Mouse (Mus musculus) inflammation-experienced regulatory T-cells, adult 6 months (primary cell): ENCODE data around the gene Shd. TPM values are rescaled to one million over a fixed set of nuclear protein-coding genes. Genes with fewer than 3 reads are reported as not detected.

Source experiments
- ATAC-seq: one replicate; pipeline ENCODE4 v1.8.0; 2017
- polyA plus RNA-seq, 3 experiments: library from polyadenylated mRNA; unstranded; fragments of 100-300 nt; shearing (Covaris generic); gene quantifications; one replicate each; pipeline ENCODE4 v1.2.1; 2017

Shd gene
- polyA plus RNA-seq, 3 experiments from 2014 or later = 0.40 TPM; not detected in 2

DNA sequence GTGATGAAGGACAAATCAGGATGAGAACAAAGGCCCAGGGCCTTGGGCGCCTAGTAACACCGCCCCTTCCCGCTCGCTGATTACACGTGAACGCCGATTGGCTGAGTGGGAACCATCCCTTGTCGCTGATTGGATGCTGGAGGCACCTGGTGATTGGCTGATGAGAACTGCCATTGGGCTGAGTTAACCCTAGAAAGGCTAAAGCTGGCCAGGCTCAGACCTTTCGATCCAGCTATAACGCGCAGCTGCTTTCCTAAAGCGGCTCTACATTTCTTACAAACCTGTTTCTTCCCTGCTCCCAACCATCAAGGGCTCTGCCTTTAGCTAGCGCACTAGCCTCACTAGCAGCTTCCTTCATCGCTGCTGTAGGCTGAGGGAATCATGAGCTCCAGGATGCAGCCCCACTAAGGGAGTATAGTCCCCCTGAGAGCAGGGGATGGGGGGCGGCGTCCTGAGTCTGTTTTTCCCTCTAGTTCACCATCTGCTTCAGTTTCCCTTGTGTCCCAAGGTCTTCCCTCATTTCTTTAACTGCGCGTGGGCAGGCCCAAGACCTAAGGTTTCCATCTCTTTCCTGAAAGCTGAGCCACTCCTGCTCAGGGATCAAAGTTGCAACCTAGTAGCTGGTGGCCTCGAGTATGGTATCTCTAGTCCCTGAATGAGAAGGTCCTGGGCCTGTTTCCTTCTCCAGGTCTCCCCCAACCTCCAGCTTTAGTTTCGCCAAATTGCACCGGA, 38.3 kb downstream of the Shd start:
- peak; percentile 88 for ATAC-seq

DNA sequence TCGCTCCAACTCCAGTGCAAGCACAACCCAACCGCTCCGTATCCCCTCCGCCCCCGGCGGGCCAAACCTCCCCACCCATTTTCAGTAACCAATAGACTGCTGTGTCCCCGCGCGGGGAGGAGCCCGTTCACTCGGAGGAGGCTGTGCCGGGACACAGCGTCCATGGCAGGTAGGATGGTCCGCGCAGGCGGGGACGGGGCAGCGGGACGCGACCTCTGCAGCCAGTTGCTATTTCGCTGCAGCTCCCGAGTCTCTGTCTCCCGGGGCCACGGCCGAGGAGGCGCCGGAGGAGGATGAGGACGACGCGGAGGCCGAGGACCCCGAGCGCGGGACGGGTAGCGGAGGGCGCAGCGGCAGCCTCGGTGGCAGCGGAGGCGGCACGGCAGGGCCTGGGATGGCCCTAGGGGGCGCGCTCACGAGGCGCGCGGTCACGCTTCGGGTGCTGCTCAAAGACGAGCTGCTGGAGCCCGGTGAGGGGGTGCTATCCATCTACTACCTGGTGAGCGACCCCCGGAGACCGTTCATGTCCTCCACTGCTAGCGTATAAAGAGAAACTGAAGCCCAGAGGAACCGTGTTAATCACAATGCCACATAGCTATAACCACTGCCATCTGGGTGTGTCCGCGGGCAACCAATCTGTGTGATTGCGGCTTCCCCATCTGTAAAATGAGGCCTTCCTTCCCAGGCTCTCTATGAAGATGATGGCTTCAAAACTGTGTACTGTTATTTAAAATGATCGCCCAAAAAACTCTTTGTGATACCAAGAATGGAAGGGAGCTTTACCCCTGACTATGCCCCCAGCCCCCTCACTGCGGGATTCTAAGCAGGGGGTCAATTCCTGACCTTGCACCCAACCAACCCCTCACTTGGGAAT, 39.1 kb downstream of the Shd start:
- ATAC-seq = peak; percentile 85

DNA sequence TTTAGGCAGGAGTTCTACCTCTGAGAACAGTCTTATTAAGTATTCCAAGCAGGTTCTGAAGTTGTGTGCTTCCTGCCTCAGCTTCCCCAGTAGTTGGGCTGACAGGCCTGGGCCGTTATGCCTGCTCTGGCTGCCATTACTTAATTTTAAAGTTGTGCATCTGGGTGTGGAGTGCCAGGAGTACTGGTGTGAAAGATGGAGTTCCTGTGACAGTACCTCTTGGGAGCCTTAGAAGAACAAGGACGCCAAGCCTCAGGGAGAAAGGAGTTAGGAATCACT, 39.6 kb downstream of the Shd start:
- ATAC-seq = no peak

DNA sequence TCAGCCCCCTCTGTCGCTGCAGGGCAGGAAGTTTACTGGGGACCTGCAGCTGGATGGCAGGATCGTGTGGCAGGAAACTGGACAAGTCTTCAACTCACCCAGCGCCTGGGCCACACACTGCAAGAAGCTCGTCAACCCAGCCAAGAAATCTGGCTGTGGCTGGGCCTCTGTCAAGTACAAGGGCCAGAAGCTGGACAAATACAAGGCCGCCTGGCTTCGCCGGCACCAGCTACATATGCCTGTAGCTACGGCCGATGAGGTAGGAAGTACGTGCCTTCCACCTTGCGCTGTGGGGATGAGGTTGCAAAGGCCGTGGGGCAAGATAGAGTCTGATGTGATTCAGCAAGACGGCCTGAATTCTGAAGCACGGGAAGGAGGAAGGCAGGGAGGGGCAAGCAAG, 40.0 kb downstream of the Shd start:
- ATAC-seq = no peak

DNA sequence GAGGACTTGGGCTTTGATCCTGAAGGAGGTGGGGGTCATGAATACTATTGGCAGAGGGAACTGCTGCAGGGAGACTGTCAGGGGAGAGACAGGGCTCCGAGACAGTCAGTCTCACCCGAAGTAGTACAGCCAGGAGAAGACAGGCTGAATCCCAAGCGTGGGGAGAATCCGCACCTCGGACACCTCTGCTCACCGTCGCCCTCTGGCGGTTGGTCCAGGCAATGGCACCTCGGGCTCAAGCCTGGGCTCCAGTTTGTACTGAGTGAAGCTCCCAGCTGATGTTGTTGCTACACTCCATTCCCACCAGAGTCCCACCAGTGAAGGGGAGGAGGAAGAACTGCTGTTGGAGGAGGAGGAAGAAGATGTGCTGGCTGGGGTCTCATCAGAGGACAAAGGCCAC, 40.4 kb downstream of the Shd start:
- ATAC-seq = no peak

DNA sequence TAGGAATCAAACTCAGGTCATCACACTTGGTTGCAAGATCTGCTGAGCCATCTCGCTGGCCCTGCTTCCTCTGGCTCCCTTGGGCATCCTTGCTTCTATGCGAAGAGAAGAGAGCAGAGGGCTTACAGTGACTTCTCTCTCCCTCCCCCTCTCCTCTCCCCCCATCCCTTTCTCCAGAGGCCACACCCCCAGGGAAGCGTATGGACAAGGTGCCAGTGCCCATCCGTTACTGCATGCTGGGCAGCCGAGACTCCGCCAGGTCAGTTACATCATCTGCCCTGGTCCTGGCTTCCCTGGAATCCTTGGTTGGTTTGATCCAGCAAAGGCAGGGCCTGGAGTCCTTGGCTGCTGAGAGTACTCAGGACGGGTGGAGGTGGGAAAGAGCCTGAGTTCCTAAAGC, 41.2 kb downstream of the Shd start:
- no peak for ATAC-seq

DNA sequence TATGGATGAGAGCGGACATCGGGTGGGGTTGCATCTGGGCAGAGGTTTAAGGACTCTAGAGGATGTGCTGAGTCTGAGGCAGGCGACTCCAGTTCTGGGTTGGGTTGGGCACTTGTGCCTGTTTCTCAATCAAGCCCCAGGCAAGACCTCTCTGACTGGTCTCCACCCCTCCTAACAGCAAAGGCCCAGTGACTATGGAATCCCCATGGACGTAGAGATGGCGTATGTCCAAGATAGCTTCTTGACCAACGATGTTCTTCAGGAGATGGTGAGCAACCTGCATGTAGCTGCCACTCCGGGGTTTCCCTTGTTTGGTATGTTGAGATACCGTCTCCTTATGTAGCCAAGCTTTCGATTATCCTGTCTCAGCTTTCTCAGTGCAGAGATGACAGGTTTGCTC, 45.0 kb downstream of the Shd start:
- ATAC-seq = no peak

DNA sequence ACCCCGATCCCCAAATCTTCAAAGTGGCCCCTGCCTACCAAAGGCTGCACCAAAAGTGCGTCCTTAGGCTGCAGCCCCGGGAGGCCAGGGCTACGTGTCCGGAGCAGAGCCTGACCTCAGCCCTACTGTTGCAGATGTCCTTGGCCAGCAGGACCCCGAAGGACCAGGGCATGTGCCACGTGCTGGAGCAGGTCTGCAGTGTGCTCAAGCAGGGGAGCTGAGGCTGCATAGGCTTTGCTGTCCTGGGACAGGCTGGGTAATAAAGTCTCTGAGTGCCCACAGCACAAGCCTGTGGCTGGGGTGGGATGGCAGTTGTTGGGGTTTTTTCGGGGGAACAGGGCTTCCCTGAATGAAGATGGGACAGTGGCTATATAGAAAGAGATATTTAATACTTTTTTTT, 46.1 kb downstream of the Shd start:
- no peak for ATAC-seq

DNA sequence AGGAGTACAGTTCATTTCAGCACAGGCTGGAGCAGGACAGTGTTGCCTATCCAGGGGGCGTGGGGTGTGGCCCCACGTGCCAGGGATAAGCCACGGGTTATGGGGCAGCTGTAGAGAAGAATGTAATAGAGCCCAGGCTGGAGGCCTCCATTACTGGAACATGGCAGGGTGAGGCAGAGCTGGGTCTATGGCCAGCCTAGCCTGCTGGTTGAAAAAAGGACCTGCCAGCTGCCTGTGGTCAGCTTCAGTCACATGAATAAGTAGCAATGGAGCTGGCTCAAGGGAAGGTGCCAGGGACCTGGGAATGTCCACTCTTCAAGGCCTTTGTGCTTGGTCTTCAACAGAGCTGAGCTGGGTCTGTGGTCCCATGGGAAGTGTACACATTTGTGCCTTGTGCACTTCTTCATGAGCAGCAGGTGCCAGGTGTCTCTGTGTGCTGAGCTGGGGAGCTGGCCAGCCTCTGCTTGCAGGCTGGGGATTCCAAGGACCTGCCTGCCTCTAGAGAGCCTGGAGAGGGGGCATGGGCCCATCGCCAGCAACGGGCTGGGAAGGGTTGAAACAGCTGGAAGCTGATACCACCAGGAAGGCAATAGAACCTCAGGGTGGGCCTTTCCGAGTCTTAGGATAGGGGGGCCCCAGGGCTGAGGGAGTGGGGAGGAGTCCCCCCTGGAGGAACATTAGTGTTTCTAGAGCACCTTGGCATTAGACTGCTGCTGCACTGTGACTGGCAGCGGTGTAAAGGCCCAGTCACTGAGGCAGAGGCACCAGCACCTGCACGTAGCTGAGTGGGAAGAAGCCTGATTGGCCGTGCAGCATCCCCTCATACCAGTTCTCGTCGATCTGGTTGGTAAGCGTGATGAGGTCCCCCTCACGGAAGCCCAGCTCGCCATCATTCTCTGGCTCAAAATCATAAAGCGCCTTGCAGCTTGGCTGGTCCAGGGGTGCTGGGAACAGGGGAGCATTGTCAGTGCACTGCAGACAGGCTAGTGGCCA, 46.8 kb downstream of the Shd start:
- no peak for ATAC-seq

DNA sequence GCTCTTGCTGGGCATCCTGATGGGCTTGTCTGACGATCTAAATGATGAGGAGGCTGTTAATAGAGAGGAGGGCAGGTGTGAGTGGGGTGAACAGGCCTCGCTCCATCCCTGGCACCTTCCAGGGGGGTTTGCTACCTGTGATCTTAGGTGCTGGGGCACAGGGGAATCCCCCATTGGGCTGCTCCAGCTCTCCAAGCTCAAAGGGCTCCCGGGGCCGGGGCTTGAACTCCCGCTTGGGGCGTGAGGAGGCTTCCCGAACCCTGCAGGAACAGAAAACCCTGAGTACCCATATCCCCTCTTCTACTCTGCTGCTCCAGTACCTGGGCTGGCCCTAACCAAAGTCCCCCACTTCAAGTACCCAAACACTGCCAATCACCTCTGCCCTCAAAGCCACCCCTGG, 47.6 kb downstream of the Shd start:
- ATAC-seq = no peak

DNA sequence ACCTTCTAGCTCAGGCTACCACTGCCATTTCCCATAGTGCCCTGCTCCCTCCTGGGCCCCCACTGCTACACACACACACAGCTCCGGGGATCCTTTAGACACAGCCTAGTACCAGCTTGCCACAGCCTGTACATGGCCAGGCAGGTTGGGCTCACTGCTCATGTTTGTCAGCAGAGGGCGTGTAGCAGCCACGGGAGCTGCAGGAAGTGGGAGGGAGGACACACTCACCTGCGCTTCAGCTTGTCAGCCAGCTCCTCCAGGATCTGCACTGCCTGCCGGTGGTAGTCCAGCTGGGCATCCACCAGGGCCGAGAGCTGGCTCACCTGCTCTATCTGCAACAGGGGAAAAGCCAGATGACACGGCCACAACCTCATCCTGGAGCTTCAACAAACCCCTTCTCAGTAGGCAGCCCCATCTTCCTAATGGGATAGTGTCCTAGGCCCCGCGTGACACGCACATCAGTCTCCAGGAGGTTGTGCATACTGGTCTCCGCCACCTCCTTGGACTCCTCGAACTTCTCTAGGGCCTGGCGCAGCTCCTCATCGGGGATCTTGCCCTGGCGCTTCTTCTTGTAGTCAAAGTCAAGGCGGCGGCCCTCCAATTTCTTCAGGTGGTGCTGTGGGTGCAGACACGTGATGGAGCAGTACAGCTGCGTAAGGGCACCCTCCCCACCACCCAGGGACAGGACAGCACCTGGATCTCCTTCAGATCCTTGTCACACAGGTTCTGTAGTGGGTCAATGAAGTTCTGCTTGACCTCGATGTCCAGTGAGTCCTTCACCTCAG, 48.3 kb downstream of the Shd start:
- ATAC-seq = peak; percentile 51

DNA sequence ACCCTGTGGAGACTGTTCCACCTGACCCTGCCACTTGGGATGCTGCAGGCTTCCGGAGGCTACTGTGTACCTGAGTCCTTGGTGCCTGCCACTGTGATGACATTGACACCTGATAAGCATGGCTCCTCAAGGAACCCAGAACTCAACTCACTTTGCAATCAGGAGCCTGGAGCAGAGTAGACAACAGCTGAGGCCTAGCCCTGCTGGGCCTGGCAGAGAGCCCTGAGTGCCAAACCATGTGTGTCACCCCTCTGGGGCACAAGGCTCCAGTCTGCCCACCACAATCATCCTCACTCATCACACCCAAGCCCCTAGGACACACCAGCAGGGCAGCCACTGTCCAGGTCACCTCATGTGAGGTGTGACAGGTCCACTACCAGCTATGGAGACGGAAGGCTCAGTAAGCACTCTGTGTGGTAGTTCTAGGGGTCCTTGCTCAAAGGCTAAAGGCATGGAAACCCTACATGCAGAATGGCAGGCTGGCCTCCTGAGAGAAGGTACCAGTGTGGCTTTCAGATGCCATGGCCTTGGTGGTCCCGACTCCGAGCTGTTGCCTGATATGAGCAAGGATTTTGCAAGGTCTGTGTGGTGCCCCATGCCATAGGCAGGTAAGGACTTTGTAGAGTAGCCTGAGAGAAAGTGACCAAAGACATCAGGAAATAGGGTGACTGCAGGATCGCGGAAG, 50.3 kb downstream of the Shd start:
- no peak for ATAC-seq

DNA sequence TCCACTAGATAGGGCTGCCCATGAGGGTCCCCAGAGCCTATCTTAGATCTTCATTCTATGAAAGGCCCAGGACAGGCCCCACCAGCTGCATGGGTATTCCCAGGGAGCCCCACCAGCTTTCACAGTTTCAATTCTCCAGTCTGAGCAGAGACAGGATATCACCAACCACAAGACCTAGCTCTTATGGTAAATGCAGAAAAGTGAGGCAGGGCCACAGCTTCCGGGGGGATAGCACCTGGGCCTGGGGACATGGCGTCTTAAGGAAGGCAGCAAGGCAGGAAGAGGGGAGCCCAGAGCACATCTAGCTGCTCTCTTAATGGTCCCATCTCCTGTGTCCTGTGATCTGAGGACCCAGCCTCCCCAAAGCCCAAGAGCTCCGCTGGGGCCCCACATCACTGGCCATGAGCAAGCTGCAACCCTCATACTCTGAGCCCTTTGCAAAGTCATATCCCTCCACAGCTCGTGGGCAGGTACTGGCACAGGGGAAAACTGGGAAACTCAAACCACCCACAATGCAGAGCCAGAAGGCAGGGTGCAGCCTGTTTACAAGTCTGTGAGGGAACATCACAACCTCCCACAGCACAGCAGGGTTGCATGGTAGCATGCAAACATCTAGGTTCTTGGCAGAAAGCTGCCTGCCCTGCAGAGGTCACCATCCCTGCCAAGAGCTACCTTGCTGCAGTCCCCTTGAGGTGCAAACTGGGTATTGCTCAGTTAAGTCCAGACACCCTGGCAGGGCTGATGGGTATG, 51.1 kb downstream of the Shd start:
- ATAC-seq = peak; percentile 86

DNA sequence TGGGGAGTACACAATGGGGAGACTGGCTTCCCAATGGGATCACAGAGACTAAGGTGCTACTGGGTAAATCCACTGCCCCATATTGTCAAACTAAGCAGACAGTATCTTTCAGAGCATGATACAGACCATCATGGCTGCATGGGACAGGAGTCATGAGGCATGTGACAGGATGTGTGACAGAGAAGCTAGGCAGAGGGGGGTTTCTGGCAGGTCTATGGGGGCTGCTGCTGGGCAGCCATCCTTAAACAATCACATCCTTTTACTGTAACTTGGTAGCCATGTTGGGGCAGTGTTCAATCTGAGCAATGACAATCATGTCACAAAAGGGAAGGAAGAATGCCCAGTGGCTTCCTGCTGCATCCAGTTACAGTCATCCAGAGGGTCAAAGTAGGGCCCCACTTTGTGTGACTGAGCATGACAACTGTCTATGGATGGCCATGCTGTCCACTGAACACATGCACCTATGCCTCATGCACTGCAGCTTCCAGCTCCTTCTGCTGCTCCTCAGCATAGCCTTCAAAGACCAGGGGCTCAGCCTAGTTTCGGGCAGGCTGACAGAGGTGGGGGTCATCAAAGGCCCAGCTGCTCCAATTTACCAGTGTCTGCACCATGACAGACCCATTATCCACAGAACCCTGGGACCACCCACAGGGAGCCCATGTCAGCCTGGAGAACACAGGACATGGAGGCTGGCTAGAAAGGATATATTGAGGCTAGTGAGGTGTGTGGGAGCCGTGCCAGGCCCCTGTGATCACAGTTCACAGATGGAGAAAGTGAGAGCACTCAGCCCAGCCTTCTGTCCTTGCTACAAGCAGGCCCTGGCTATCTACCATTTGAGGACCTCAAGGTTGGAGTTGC, 52.1 kb downstream of the Shd start:
- ATAC-seq = peak; percentile 27

DNA sequence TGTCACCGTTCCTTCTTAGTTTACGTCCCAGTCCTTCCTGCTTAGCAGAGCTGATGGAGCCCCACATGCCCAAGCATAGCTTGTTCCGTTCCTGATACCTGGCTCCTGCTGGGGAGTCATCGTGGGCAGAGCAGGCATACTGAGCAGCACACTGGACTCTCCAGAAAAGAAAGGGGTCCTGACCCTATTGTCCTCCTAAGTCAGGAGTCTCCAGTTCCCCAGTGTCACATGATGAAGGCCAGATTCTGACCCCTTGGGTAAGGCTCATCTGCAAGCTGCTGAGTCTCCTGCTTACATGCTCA, 52.7 kb downstream of the Shd start:
- ATAC-seq = no peak

DNA sequence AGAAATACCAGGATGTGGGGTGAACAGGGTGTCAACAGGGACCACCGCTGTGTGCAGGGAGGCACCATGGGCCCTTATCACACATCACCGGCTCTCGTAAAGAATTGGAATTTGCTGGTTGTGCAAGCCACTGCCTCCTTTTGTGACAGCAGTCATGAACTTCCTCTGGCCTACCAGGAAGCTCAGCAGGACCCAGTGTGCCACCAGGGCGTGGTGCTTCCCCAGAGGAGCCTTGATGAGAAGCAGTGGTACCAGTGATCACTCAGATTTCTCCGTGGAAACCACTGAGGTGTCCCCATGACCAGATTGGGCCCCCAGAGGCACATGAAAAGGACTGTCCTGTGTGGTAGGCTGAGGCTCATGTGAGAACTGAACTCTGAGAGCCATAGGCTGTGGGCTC, 53.1 kb downstream of the Shd start:
- peak; percentile 34 for ATAC-seq

DNA sequence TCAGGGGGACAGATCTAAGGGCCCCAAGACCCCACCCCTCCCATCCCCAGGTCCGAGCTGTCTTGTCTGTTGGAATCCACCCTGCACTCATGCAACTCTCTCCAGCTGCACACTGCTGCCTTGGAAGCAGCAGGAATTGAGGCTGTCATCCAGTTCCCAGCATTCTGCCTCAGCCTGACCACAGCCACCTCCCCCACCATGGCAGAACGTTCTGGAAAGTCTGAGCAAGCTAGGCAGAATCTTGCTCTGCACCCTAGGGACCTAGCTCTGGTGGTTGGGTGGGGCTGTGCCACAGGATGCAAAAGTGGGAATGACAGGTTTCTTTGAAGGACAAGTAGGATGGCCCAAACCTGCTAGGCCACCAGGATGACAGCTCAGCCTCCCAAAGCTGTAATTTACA, 54.2 kb downstream of the Shd start:
- no peak for ATAC-seq

DNA sequence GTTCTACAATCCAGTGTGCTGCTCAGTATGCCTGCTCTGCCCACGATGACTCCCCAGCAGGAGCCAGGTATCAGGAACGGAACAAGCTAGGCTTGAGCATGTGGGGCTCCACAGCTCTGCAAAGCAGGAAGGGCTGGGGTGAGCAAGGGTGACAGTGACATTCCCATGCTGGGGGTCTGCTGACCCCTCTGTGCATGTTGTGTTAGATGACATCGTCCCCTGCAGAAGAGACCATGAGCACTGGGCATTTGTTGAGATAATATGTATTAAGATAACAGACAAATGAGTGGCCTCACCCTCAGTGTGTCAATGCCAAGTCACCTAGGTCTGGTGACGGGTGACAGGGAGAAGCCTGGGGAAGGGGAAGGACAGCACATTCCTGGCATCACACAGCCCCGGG, 54.7 kb downstream of the Shd start:
- no peak for ATAC-seq
